Mouse (Mus musculus): ENCODE measurements around the gene Syne2. TPM values are rescaled to one million over a fixed set of nuclear protein-coding genes. Genes with fewer than 3 reads are reported as not detected.
"Not testable (repeated sequence)": the region's sequence is repeated elsewhere in the genome, so short reads cannot be mapped to it uniquely, and the experiment has no call there.

Gene Syne2
- polyA plus RNA-seq, 1 experiment from 2014 or later, result 16.1 TPM

DNA sequence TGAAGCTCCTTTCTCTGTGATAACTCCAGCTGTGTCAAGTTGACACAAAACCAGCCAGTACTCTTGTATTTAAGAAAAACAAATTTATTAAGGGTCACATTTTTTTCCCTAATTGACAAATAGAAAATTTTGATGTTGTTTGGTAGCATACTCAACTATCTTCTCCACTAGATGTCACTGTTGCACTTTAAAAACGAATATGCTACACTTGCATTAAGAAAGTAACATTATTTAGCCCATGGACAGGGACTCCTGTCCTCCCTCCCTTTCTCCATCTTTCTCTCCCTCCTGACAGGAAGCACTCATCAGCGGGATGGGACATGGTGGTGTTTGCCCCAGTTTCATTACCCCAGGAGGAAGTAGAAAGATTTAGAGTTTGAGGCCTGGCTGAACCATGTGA, 31.3 kb upstream of the Syne2 start:
- not testable (repeated sequence) for H3K4me3 ChIP-seq (ENCODE audit: low read depth, low read length); H3K27ac ChIP-seq (replicated peaks); H3K4me2 ChIP-seq (replicated peaks; ENCODE audit: low read depth); H3K27me3 ChIP-seq (ENCODE audit: control insufficient read depth, insufficient read depth, low read length); DNase-seq (ENCODE audit: low spot score); ATAC-seq (ENCODE audit: low FRiP score, low TSS enrichment); H3K36me3 ChIP-seq (ENCODE audit: control insufficient read depth, insufficient read depth, low read length); H3K4me1 ChIP-seq (replicated peaks; ENCODE audit: control insufficient read depth, insufficient read depth); H3K9me3 ChIP-seq (ENCODE audit: control insufficient read depth, low read length); H3K9ac ChIP-seq (ENCODE audit: low read length)
- 0% methylated on average over 2 of the region's 2 CpGs for WGBS
- TF ChIP-seq CTCF (IDR thresholded peaks at IDR 0.05; ENCODE audit: low read depth), result peak; percentile 77

GRCm38 (mm10) chr12:75789451-75789850, 28.5 kb upstream of the Syne2 start:
- no peak overlapping the region for H3K27ac ChIP-seq (replicated peaks)
- WGBS, result 53% methylated on average over 4 of the region's 4 CpGs

DNA sequence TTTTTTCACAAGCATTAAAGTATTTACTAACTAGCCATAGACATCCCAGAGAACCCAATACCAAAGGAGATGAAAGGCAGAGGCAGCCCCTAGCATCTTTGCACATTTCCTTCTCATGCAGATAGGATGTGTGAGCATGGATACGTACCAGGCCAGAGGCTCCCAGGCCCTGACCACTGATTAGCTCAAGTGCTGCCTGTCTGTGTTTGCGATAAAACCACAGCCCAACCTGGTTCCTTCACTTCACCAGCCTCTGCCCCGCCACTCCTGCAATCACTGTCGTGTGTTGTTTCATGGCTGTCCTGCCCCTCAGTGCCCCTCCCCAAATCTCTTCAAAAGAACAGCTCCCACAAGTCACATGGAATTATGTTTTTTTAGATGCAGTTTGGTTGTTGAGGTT, 23.4 kb upstream of the Syne2 start:
- Histone ChIP-seq H3K27ac (replicated peaks) (no peak overlapping the region), H3K27me3 (ENCODE audit: control insufficient read depth, insufficient read depth, low read length) (no peaks in the 10 kb centered on the region), H3K9me3 (ENCODE audit: control insufficient read depth, low read length) (no peaks in the 10 kb centered on the region), H3K9ac (ENCODE audit: low read length) (no peak overlapping the region), H3K4me1 (replicated peaks; ENCODE audit: control insufficient read depth, insufficient read depth) (no peaks in the 10 kb centered on the region), H3K4me2 (replicated peaks; ENCODE audit: low read depth) (no peak overlapping the region), H3K4me3 (ENCODE audit: low read depth, low read length) (no peak overlapping the region), H3K36me3 (ENCODE audit: control insufficient read depth, insufficient read depth, low read length) (no peaks in the 10 kb centered on the region)
- 61% methylated on average over 4 of the region's 4 CpGs for WGBS
- TF ChIP-seq EP300 (optimal IDR thresholded peaks at IDR 0.05) (no peak), CTCF (IDR thresholded peaks at IDR 0.05; ENCODE audit: low read depth) (no peak)
- no peak for DNase-seq (ENCODE audit: low spot score)
- ATAC-seq (ENCODE audit: low FRiP score, low TSS enrichment), result no peak

More at GRCm38 (mm10) chr12:75789451-75789850, 28.5 kb upstream of the Syne2 start:
- ATAC-seq (ENCODE audit: low FRiP score, low TSS enrichment) (no peak), DNase-seq (ENCODE audit: low spot score) (no peak)
- H3K4me1 ChIP-seq (replicated peaks; ENCODE audit: control insufficient read depth, insufficient read depth), result no peaks in the 10 kb centered on the region
- no peak overlapping the region for H3K9ac ChIP-seq (ENCODE audit: low read length)
- H3K9me3 ChIP-seq (ENCODE audit: control insufficient read depth, low read length), result no peaks in the 10 kb centered on the region
- no peaks in the 10 kb centered on the region for H3K27me3 ChIP-seq (ENCODE audit: control insufficient read depth, insufficient read depth, low read length)
- TF ChIP-seq CTCF (IDR thresholded peaks at IDR 0.05; ENCODE audit: low read depth) (no peak), EP300 (optimal IDR thresholded peaks at IDR 0.05) (no peak)
- no peak overlapping the region for H3K4me2 ChIP-seq (replicated peaks; ENCODE audit: low read depth)
- no peak overlapping the region for H3K4me3 ChIP-seq (ENCODE audit: low read depth, low read length)
- H3K36me3 ChIP-seq (ENCODE audit: control insufficient read depth, insufficient read depth, low read length), result no peaks in the 10 kb centered on the region

GRCm38 (mm10) chr12:75796510-75796909, 21.4 kb upstream of the Syne2 start:
- 69% methylated on average over 2 of the region's 2 CpGs for WGBS
- Histone ChIP-seq H3K4me1 (replicated peaks; ENCODE audit: control insufficient read depth, insufficient read depth) (no peaks in the 10 kb centered on the region), H3K4me3 (ENCODE audit: low read depth, low read length) (no peak overlapping the region), H3K27me3 (ENCODE audit: control insufficient read depth, insufficient read depth, low read length) (no peaks in the 10 kb centered on the region), H3K27ac (replicated peaks) (no peak overlapping the region), H3K9ac (ENCODE audit: low read length) (no peak overlapping the region), H3K4me2 (replicated peaks; ENCODE audit: low read depth) (no peak overlapping the region), H3K36me3 (ENCODE audit: control insufficient read depth, insufficient read depth, low read length) (no peaks in the 10 kb centered on the region), H3K9me3 (ENCODE audit: control insufficient read depth, low read length) (no peaks in the 10 kb centered on the region)
- DNase-seq (ENCODE audit: low spot score) (no peak), ATAC-seq (ENCODE audit: low FRiP score, low TSS enrichment) (no peak)
- TF ChIP-seq EP300 (optimal IDR thresholded peaks at IDR 0.05) (no peak), CTCF (IDR thresholded peaks at IDR 0.05; ENCODE audit: low read depth) (peak; percentile 81)

- H3K27me3 ChIP-seq (ENCODE audit: control insufficient read depth, insufficient read depth, low read length), result no peaks in the 10 kb centered on the region
- H3K36me3 ChIP-seq (ENCODE audit: control insufficient read depth, insufficient read depth, low read length), result no peaks in the 10 kb centered on the region
- TF ChIP-seq CTCF (IDR thresholded peaks at IDR 0.05; ENCODE audit: low read depth) (no peak), EP300 (optimal IDR thresholded peaks at IDR 0.05) (no peak)
- WGBS, result 80% methylated on average over 4 of the region's 4 CpGs
- H3K9me3 ChIP-seq (ENCODE audit: control insufficient read depth, low read length), result no peaks in the 10 kb centered on the region
- H3K4me1 ChIP-seq (replicated peaks; ENCODE audit: control insufficient read depth, insufficient read depth), result no peaks in the 10 kb centered on the region
- no peak overlapping the region for H3K9ac ChIP-seq (ENCODE audit: low read length)
- no peak overlapping the region for H3K4me2 ChIP-seq (replicated peaks; ENCODE audit: low read depth)
- no peak for ATAC-seq (ENCODE audit: low FRiP score, low TSS enrichment)
- no peak overlapping the region for H3K4me3 ChIP-seq (ENCODE audit: low read depth, low read length)
- no peak for DNase-seq (ENCODE audit: low spot score)
- H3K27ac ChIP-seq (replicated peaks), result no peak overlapping the region
These were observed 11.7 kb upstream of the Syne2 start for GRCm38 (mm10) chr12:75806281-75806680.

DNA sequence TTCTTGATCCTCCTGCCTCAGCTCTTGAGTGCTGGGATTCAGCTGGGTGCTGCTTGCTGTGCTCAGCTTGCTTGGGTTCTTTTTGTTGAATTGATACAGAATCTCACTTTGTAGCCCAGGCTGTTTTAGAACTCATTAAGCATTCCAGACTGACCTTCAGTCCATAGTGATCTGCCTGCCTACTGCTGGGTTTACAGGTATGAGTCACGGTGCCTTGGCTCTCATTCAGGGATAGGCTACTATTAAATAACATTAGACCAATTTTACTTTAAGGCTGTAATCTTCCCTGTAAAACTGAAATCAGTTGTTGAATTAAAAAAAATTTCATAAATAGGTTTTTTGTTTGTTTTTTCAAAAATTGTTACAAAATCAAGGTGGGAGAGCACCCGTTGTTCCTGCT, 4.2 kb upstream of the Syne2 start:
- H3K9me3 ChIP-seq (ENCODE audit: control insufficient read depth, low read length), result no peaks in the 10 kb centered on the region
- no peak overlapping the region for H3K4me3 ChIP-seq (ENCODE audit: low read depth, low read length)
- DNase-seq (ENCODE audit: low spot score), result no peak
- no peak overlapping the region for H3K9ac ChIP-seq (ENCODE audit: low read length)
- WGBS, result 97% methylated on average over 2 of the region's 2 CpGs
- no peaks in the 10 kb centered on the region for H3K4me1 ChIP-seq (replicated peaks; ENCODE audit: control insufficient read depth, insufficient read depth)
- no peaks in the 10 kb centered on the region for H3K36me3 ChIP-seq (ENCODE audit: control insufficient read depth, insufficient read depth, low read length)
- H3K27ac ChIP-seq (replicated peaks), result no peak overlapping the region
- TF ChIP-seq CTCF (IDR thresholded peaks at IDR 0.05; ENCODE audit: low read depth), result no peak
- TF ChIP-seq EP300 (optimal IDR thresholded peaks at IDR 0.05), result no peak
- ATAC-seq (ENCODE audit: low FRiP score, low TSS enrichment), result no peak
- no peak overlapping the region for H3K4me2 ChIP-seq (replicated peaks; ENCODE audit: low read depth)
- no peaks in the 10 kb centered on the region for H3K27me3 ChIP-seq (ENCODE audit: control insufficient read depth, insufficient read depth, low read length)
